Mouse (Mus musculus) cerebellum, postnatal 14 days (tissue): ENCODE results near the gene Ndufa3.
"Not testable (repeated sequence)": the region's sequence is repeated elsewhere in the genome, so short reads cannot be mapped to it uniquely, and the experiment has no call there.

Source experiments
- DNase-seq, 2 experiments: peaks; one replicate each; pipeline ENCODE4 v3.0.0; 2021; ENCODE audit warnings: mixed read lengths in 2 of 2

Gene Ndufa3

GRCm38 (mm10) chr7:3617242-3617995 lies at the start of gene Ndufa3:
Gene Ndufa3 (plus strand): TSS chr7:3617373.
- DNase-seq, result peak; percentile 91 to 92

- DNase-seq, result no peak
These were observed 47.4 kb upstream of the Ndufa3 start for GRCm38 (mm10) chr7:3569725-3570124.

- not testable (repeated sequence) for DNase-seq
These were observed 46.6 kb upstream of the Ndufa3 start for GRCm38 (mm10) chr7:3570580-3570979.

- DNase-seq, result no peak
These were observed 45.3 kb upstream of the Ndufa3 start for GRCm38 (mm10) chr7:3571847-3572246.

GRCm38 (mm10) chr7:3574216-3574615 lies 43.0 kb upstream of the Ndufa3 start:
- no peak for DNase-seq

GRCm38 (mm10) chr7:3576354-3577124 lies 40.6 kb upstream of the Ndufa3 start:
- no peak for DNase-seq

GRCm38 (mm10) chr7:3578196-3578595 lies 39.0 kb upstream of the Ndufa3 start:
- no peak for DNase-seq

GRCm38 (mm10) chr7:3578952-3579546 lies 38.1 kb upstream of the Ndufa3 start:
- no peak for DNase-seq

- no peak for DNase-seq
These were observed 37.1 kb upstream of the Ndufa3 start for GRCm38 (mm10) chr7:3580029-3580428.

- no peak for DNase-seq
These were observed 31.4 kb upstream of the Ndufa3 start for GRCm38 (mm10) chr7:3585763-3586162.

- no peak for DNase-seq
These were observed 30.9 kb upstream of the Ndufa3 start for GRCm38 (mm10) chr7:3586255-3586654.

GRCm38 (mm10) chr7:3587292-3587691 lies 29.9 kb upstream of the Ndufa3 start:
- no peak for DNase-seq

GRCm38 (mm10) chr7:3590550-3590949 lies 26.6 kb upstream of the Ndufa3 start:
- DNase-seq, result no peak

- DNase-seq, result no peak
These were observed 25.6 kb upstream of the Ndufa3 start for GRCm38 (mm10) chr7:3591534-3591933.

- DNase-seq, result no peak
These were observed 23.3 kb upstream of the Ndufa3 start for GRCm38 (mm10) chr7:3593855-3594254.

GRCm38 (mm10) chr7:3594686-3595085 lies 22.5 kb upstream of the Ndufa3 start:
- DNase-seq, result no peak

GRCm38 (mm10) chr7:3595146-3595545 lies 22.0 kb upstream of the Ndufa3 start:
- no peak for DNase-seq

GRCm38 (mm10) chr7:3597755-3598154 lies 19.4 kb upstream of the Ndufa3 start:
- not testable (repeated sequence) for DNase-seq

- peak; percentile 73 to 80 for DNase-seq
These were observed 16.1 kb upstream of the Ndufa3 start for GRCm38 (mm10) chr7:3601119-3601518.

GRCm38 (mm10) chr7:3606798-3607197 lies 10.4 kb upstream of the Ndufa3 start:
- peak in 1 of 2 experiments; percentile 43 for DNase-seq

GRCm38 (mm10) chr7:3607391-3607790 lies 9.8 kb upstream of the Ndufa3 start:
- DNase-seq, result no peak

GRCm38 (mm10) chr7:3608668-3609067 lies 8.5 kb upstream of the Ndufa3 start:
- no peak for DNase-seq

GRCm38 (mm10) chr7:3609082-3609481 lies 8.1 kb upstream of the Ndufa3 start:
- DNase-seq, result peak in 1 of 2 experiments; percentile 25

- DNase-seq, result no peak
These were observed 6.7 kb upstream of the Ndufa3 start for GRCm38 (mm10) chr7:3610437-3610836.
